8 mouse cellular contexts compared by ENCODE assay signal in genomic region chr4:126259523-126260160, GRCm38 (mm10). TPM values are rescaled to one million over a fixed set of nuclear protein-coding genes. Genes with fewer than 3 reads are reported as not detected.
A peak's percentile ranks its signal among the peaks of the same experiment; 100 is the strongest.
DNase-seq lines count a peak whose midpoint lies in the region; ATAC-seq and TF ChIP-seq lines count a peak whose summit lies in the region.

No protein-coding gene starts in this region.

- H3K9ac ChIP-seq in embryonic facial prominence, embryonic 15.5 days: no peak overlapping the region
- H3K9ac ChIP-seq in heart, postnatal 0 days (replicated peaks; ENCODE audit: low read depth, low read length): 0 out of 2 replicates have a peak overlapping the region, but pooled peaks have one; percentile 34

- H3K4me3 ChIP-seq in C2C12 (ENCODE audit: insufficient read depth, poor library complexity, severe bottlenecking): peak overlapping the region; percentile 19
- H3K4me3 ChIP-seq in embryonic facial prominence, embryonic 15.5 days (replicated peaks): peak overlapping the region; percentile 7
- H3K4me3 ChIP-seq in heart, postnatal 0 days (ENCODE audit: low read depth, low read length): no peak overlapping the region

- no peaks in the 10 kb centered on the region for H3K9me3 ChIP-seq in embryonic facial prominence, embryonic 15.5 days (replicated peaks)
- H3K9me3 ChIP-seq in heart, postnatal 0 days (replicated peaks; ENCODE audit: control insufficient read depth, low read length): no peaks in the 10 kb centered on the region

- H3ac ChIP-seq in C2C12 (ENCODE audit: control insufficient read depth, insufficient read length, low read depth): peak overlapping the region; percentile 69

- TF ChIP-seq EP300 in heart, postnatal 0 days (IDR thresholded peaks at IDR 0.05; ENCODE audit: low read depth): peak; percentile 53; the same call in 1 of the 2 replicates

- H3K79me3 ChIP-seq in C2C12 (ENCODE audit: low read depth): peaks cover 29% of the 10 kb centered on the region

- peak overlapping the region; percentile 37 for H3K4me2 ChIP-seq in embryonic facial prominence, embryonic 15.5 days (replicated peaks)
- peak overlapping the region; percentile 43 for H3K4me2 ChIP-seq in heart, postnatal 0 days (ENCODE audit: low read depth, low read length)

- H3K79me2 ChIP-seq in C2C12 (ENCODE audit: control insufficient read depth, insufficient read depth): peaks cover 52% of the 10 kb centered on the region

- no peak for TF ChIP-seq CTCF in C2C12 (IDR thresholded peaks at IDR 0.05; ENCODE audit: control insufficient read depth, insufficient read depth, insufficient read length)
- no peak for TF ChIP-seq CTCF in heart, postnatal 0 days (IDR thresholded peaks at IDR 0.05; ENCODE audit: low read depth)

- DNase-seq in heart, postnatal 0 days (ENCODE audit: low spot score): peak; percentile 80
- DNase-seq in kidney, postnatal 25 days: peak; percentile 86 to 91
- DNase-seq in splenic B cell, adult 2 months (ENCODE audit: low read depth, low spot score): peak; percentile 78
- no peak for DNase-seq in right cerebral cortex, postnatal 14 days

- H3K4me1 ChIP-seq in embryonic facial prominence, embryonic 15.5 days: peaks cover 65% of the 10 kb centered on the region
- H3K4me1 ChIP-seq in heart, postnatal 0 days (ENCODE audit: control insufficient read depth, insufficient read depth): peaks cover 54% of the 10 kb centered on the region

- under 1% methylated on average over 15 of the region's 15 CpGs for WGBS in embryonic facial prominence, embryonic 15.5 days
- 6% methylated on average over 15 of the region's 15 CpGs for WGBS in heart, postnatal 0 days

- no peaks in the 10 kb centered on the region for H3K36me3 ChIP-seq in C2C12 (ENCODE audit: control insufficient read depth, insufficient read depth)
- H3K36me3 ChIP-seq in embryonic facial prominence, embryonic 15.5 days: no peaks in the 10 kb centered on the region
- no peaks in the 10 kb centered on the region for H3K36me3 ChIP-seq in heart, postnatal 0 days (replicated peaks; ENCODE audit: control insufficient read depth, insufficient read depth, low read length)
- no peaks in the 10 kb centered on the region for H3K36me3 ChIP-seq in splenic B cell, adult 2 months (ENCODE audit: control insufficient read depth, insufficient read depth, low read length, poor library complexity, severe bottlenecking)

- no peaks in the 10 kb centered on the region for H3K27me3 ChIP-seq in C2C12 (ENCODE audit: control insufficient read depth, insufficient read depth, insufficient read length)
- H3K27me3 ChIP-seq in embryonic facial prominence, embryonic 15.5 days: no peaks in the 10 kb centered on the region
- H3K27me3 ChIP-seq in heart, postnatal 0 days (ENCODE audit: control insufficient read depth, insufficient read depth, low read length): no peaks in the 10 kb centered on the region
- H3K27me3 ChIP-seq in splenic B cell, adult 2 months (ENCODE audit: control insufficient read depth, insufficient read depth, low read length, poor library complexity, severe bottlenecking): no peaks in the 10 kb centered on the region

- peak; percentile 45 for ATAC-seq in activated CD4-positive, CD25-positive, alpha-beta regulatory T cell, adult 4 months
- 0 out of 2 replicates have a peak, but pooled peaks have one; percentile 17 for ATAC-seq in embryonic facial prominence, embryonic 15.5 days (ENCODE audit: insufficient number of reproducible peaks, low FRiP score, low TSS enrichment, low read depth)
- ATAC-seq in heart, postnatal 0 days (ENCODE audit: insufficient read depth, low read depth): peak; percentile 13; the same call in 1 of the 2 replicates
- peak; percentile 17 for ATAC-seq in megakaryocyte progenitor cell, adult 5-6 weeks (replicated peaks; ENCODE audit: poor library complexity)

- peak overlapping the region; percentile 90 for H3K27ac ChIP-seq in embryonic facial prominence, embryonic 15.5 days (replicated peaks)
- peak overlapping the region; percentile 90 for H3K27ac ChIP-seq in heart, postnatal 0 days (ENCODE audit: low read depth)

TF ChIP-seq in C2C12, 6 proteins besides CTCF, POLR2A, EP300 and RAD21:
- no peak for TF ChIP-seq CEBPB (IDR thresholded peaks at IDR 0.05; ENCODE audit: low read depth)
- TF ChIP-seq MYOD1 (IDR thresholded peaks at IDR 0.05; ENCODE audit: control insufficient read depth, insufficient read length, low read depth): peak; percentile 8
TF ChIP-seq in C2C12: peak in this region for 1.

RNA-seq across cellular contexts. Expression of gene Trappc3, which starts 2.5 kb away (rescaled TPM):
- polyA plus RNA-seq in C2C12 (2012; fragmentation: generic; extraction: Trizol): 110 TPM
- 10 to 100 TPM; 57.1 to 80.8 TPM for polyA plus RNA-seq in activated CD4-positive, CD25-positive, alpha-beta regulatory T cell, adult 4 months (2017; shearing (Covaris generic))
- 124 and 132 TPM in 2 replicates for polyA plus RNA-seq in embryonic facial prominence, embryonic 15.5 days (2015; fragmentation: Nextera tagmentation; extraction: Ambion mirVana)
- 46.4 and 63.1 TPM in 2 replicates for total RNA-seq in heart, postnatal 0 days (2014; rRNA removed; ENCODE audit: low replicate concordance)
- 80.3 and 86.7 TPM in 2 replicates for polyA plus RNA-seq in heart, postnatal 0 days (2015; fragmentation: Nextera tagmentation; extraction: Ambion mirVana)
- total RNA-seq in megakaryocyte progenitor cell, adult 5-6 weeks (2015): 33.5 and 38.5 TPM in 2 replicates
- 54.6 and 61.8 TPM in 2 replicates for total RNA-seq in megakaryocyte progenitor cell, adult 5-6 weeks (2017)

RNA-seq across cellular contexts. Expression of gene Map7d1, which starts 3.5 kb away (rescaled TPM):
- 130 TPM for polyA plus RNA-seq in C2C12 (2012; fragmentation: generic; extraction: Trizol)
- polyA plus RNA-seq in activated CD4-positive, CD25-positive, alpha-beta regulatory T cell, adult 4 months (2017; shearing (Covaris generic)): 1 to 10 TPM; 6.7 to 7.4 TPM
- 59.9 and 60.4 TPM in 2 replicates for polyA plus RNA-seq in embryonic facial prominence, embryonic 15.5 days (2015; fragmentation: Nextera tagmentation; extraction: Ambion mirVana)
- 75.0 and 90.1 TPM in 2 replicates for total RNA-seq in heart, postnatal 0 days (2014; rRNA removed; ENCODE audit: low replicate concordance)
- polyA plus RNA-seq in heart, postnatal 0 days (2015; fragmentation: Nextera tagmentation; extraction: Ambion mirVana): 35.2 and 37.5 TPM in 2 replicates
- total RNA-seq in megakaryocyte progenitor cell, adult 5-6 weeks (2015): 18.8 and 21.1 TPM in 2 replicates
- total RNA-seq in megakaryocyte progenitor cell, adult 5-6 weeks (2017): 35.8 and 39.6 TPM in 2 replicates

RNA-seq across cellular contexts. Expression of gene Col8a2, which starts 27.0 kb away (rescaled TPM):
- polyA plus RNA-seq in C2C12 (2012; fragmentation: generic; extraction: Trizol): 0.62 TPM
- polyA plus RNA-seq in activated CD4-positive, CD25-positive, alpha-beta regulatory T cell, adult 4 months (2017; shearing (Covaris generic)): not detected
- 48.6 and 60.1 TPM in 2 replicates for polyA plus RNA-seq in embryonic facial prominence, embryonic 15.5 days (2015; fragmentation: Nextera tagmentation; extraction: Ambion mirVana)
- total RNA-seq in heart, postnatal 0 days (2014; rRNA removed; ENCODE audit: low replicate concordance): 3.8 and 4.3 TPM in 2 replicates
- polyA plus RNA-seq in heart, postnatal 0 days (2015; fragmentation: Nextera tagmentation; extraction: Ambion mirVana): 0.71 and 1.1 TPM in 2 replicates
- not detected in 2 replicates for total RNA-seq in megakaryocyte progenitor cell, adult 5-6 weeks (2015)
- not detected in 2 replicates for total RNA-seq in megakaryocyte progenitor cell, adult 5-6 weeks (2017)

RNA-seq across cellular contexts. Expression of gene Thrap3, which starts 57.1 kb away (rescaled TPM):
- 85.7 TPM for polyA plus RNA-seq in C2C12 (2012; fragmentation: generic; extraction: Trizol)
- 100 to 1,000 TPM; 205 to 236 TPM for polyA plus RNA-seq in activated CD4-positive, CD25-positive, alpha-beta regulatory T cell, adult 4 months (2017; shearing (Covaris generic))
- polyA plus RNA-seq in embryonic facial prominence, embryonic 15.5 days (2015; fragmentation: Nextera tagmentation; extraction: Ambion mirVana): 191 and 208 TPM in 2 replicates
- 84.1 and 121 TPM in 2 replicates for total RNA-seq in heart, postnatal 0 days (2014; rRNA removed; ENCODE audit: low replicate concordance)
- polyA plus RNA-seq in heart, postnatal 0 days (2015; fragmentation: Nextera tagmentation; extraction: Ambion mirVana): 86.1 and 96.7 TPM in 2 replicates
- 172 and 184 TPM in 2 replicates for total RNA-seq in megakaryocyte progenitor cell, adult 5-6 weeks (2015)
- 286 and 377 TPM in 2 replicates for total RNA-seq in megakaryocyte progenitor cell, adult 5-6 weeks (2017)

Comparison
In these comparisons a context has a peak if more than half of its experiments do, and no peak if none do; other contexts are left out.
1. RNA of gene Col8a2, which starts 27.0 kb away (polyA plus RNA-seq): 48.6 to 60.1 TPM in embryonic facial prominence, embryonic 15.5 days; 0.71 to 1.1 TPM in heart, postnatal 0 days, 0.62 TPM in C2C12 (single experiment) and not detected in activated CD4-positive, CD25-positive, alpha-beta regulatory T cell, adult 4 months; every median in the first group is over 10 times any median in the second.
2. Peak in every context shown above with its lines, with median percentiles within 50 percentile points of each other: ATAC-seq.